Mouse (Mus musculus) heart, postnatal 25 days (tissue): ENCODE measurements around the gene Dusp1. TPM values are rescaled to one million over a fixed set of nuclear protein-coding genes. Genes with fewer than 3 reads are reported as not detected.

Experiments
- DNase-seq: peaks from one replicate; pipeline ENCODE4 v3.0.0; 2022; ENCODE audit warnings: low spot score
- intact Hi-C: fragments of 180-260 bp; cut with DNase I; formaldehyde crosslinking; loops from one replicate; pipeline ENCODE4 v1.15.1; 2025
- total RNA-seq, 2 experiments: library from RNA; stranded (reverse); gene quantifications; 2 replicates each; pipeline ENCODE4 v1.2.3; 2021

The Dusp1 gene
- total RNA-seq, 2 experiments from 2014 or later = 44.8 to 66.4 TPM

- intact Hi-C loops = no loop called here
- DNase-seq = no peak
These were observed 29.4 kb downstream of the Dusp1 start for GRCm38 (mm10) chr17:26532476-26533045.

GRCm38 (mm10) chr17:26531395-26532027 is 30.4 kb downstream of the Dusp1 start:
- no peak for DNase-seq
- intact Hi-C loops = no loop called here

- intact Hi-C loops = loop anchor here (1.0 kb wide), 2 partner anchors 17 to 18 kb away; no protein-coding TSS in a partner anchor
- peak; percentile 85 for DNase-seq
These were observed 31.3 kb downstream of the Dusp1 start for GRCm38 (mm10) chr17:26530590-26531081.

GRCm38 (mm10) chr17:26529791-26530241 is 32.1 kb downstream of the Dusp1 start:
- intact Hi-C loops = loop anchor here (1.0 kb wide), 2 partner anchors 17 to 18 kb away; no protein-coding TSS in a partner anchor
- peak; percentile 77 for DNase-seq

- no peak for DNase-seq
- intact Hi-C loops = no loop called here
These were observed 33.2 kb downstream of the Dusp1 start for GRCm38 (mm10) chr17:26528751-26529150.

- DNase-seq = no peak
- intact Hi-C loops = no loop called here
These were observed 34.6 kb downstream of the Dusp1 start for GRCm38 (mm10) chr17:26527291-26527690.

GRCm38 (mm10) chr17:26525316-26525715 is 36.6 kb downstream of the Dusp1 start:
- no peak for DNase-seq
- intact Hi-C loops = no loop called here

GRCm38 (mm10) chr17:26524801-26525200 is 37.1 kb downstream of the Dusp1 start:
- no peak for DNase-seq
- intact Hi-C loops = no loop called here

GRCm38 (mm10) chr17:26524316-26524715 is 37.6 kb downstream of the Dusp1 start:
- DNase-seq = no peak
- intact Hi-C loops = no loop called here

- DNase-seq = no peak
- intact Hi-C loops = no loop called here
These were observed 39.2 kb downstream of the Dusp1 start for GRCm38 (mm10) chr17:26522711-26523110.

- no peak for DNase-seq
- intact Hi-C loops = no loop called here
These were observed 43.6 kb downstream of the Dusp1 start for GRCm38 (mm10) chr17:26518306-26518705.

GRCm38 (mm10) chr17:26515675-26516074 is 46.3 kb downstream of the Dusp1 start:
- intact Hi-C loops = no loop called here
- DNase-seq = no peak

GRCm38 (mm10) chr17:26514581-26515030 is 47.3 kb downstream of the Dusp1 start:
- DNase-seq = no peak
- intact Hi-C loops = no loop called here

GRCm38 (mm10) chr17:26513459-26514290 is 48.3 kb downstream of the Dusp1 start:
- intact Hi-C loops = no loop called here
- no peak for DNase-seq

- intact Hi-C loops = loop anchor here (1.0 kb wide), 1 partner anchor 17 kb away; no protein-coding TSS in a partner anchor
- no peak for DNase-seq
These were observed 49.0 kb downstream of the Dusp1 start for GRCm38 (mm10) chr17:26512961-26513360.

GRCm38 (mm10) chr17:26511816-26512774 is 49.8 kb downstream of the Dusp1 start:
- DNase-seq = peak; percentile 68
- intact Hi-C loops = loop anchor here (1.0 kb wide), 1 partner anchor 18 kb away; no protein-coding TSS in a partner anchor

GRCm38 (mm10) chr17:26511256-26511655 is 50.7 kb downstream of the Dusp1 start:
- no peak for DNase-seq
- intact Hi-C loops = no loop called here

GRCm38 (mm10) chr17:26510146-26511045 is 51.5 kb downstream of the Dusp1 start:
- intact Hi-C loops = no loop called here
- DNase-seq = no peak
